Mouse (Mus musculus) adrenal gland, postnatal 14 days (tissue): ENCODE results near the gene Spsb4. TPM values are rescaled to one million over a fixed set of nuclear protein-coding genes. Genes with fewer than 3 reads are reported as not detected.

ENCODE experiments used
- DNase-seq: peaks from one replicate; pipeline ENCODE4 v3.0.0; 2021; ENCODE audit warnings: mixed read lengths
- total RNA-seq: library from RNA; stranded (reverse); gene quantifications from 2 replicates; pipeline ENCODE4 v1.2.3, GENCODE M21; 2021

The Spsb4 gene
- total RNA-seq, 1 experiment from 2014 or later, result 1.7 TPM

DNA sequence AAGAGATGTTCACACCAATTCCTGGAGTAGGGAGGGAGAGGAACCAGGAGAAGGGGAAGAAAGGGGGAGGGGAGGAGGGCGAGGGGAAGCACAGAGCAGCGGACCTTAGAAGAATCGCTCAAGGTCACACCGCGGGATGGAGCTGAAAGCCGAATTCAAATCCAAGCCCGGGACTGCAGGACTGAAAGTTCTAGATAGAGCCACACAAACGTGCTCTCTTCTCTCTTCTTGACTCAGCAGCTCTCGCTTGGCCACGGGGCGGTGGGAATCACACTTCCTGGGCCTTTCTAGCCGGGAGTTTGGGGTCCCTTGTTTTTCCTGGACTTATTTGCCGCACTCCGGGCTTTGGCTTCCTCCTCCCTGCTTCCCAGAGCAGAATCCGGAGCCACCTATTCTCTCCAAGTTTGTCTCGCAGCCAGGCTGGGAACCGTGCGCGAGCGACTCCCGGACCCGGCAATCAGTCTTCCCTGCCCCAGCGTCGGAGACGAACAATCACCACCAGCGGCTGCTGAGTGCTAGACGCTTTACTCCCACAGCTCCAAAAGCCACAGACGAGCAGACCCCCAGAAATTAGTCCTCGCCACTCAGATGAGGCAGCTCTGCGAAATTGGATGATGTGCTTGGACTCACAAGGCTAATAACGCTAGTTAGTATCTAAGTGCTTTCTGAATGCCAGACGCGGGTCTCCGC, 1.4 kb downstream of the Spsb4 start:
- DNase-seq, result peak; percentile 19

DNA sequence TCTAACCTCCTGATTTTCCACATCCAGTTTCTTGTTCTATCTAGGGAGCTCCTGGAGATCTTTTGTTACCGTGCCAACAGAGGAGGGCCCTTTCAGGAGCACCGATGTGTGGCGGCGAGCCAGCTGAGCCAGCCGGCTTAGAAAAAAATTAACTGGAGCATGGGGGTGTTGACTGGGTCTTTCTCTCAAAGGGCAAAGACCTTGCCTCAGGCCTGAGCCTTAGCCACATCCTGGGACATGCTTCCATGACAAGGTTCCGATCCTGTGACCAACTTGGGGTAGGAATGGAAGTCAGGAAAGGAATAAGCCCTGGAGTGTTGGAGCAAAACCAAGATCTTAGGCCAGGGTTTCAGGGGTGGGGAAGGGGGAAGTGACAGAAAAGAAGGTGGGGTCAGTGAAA, 2.9 kb downstream of the Spsb4 start:
- no peak for DNase-seq

DNA sequence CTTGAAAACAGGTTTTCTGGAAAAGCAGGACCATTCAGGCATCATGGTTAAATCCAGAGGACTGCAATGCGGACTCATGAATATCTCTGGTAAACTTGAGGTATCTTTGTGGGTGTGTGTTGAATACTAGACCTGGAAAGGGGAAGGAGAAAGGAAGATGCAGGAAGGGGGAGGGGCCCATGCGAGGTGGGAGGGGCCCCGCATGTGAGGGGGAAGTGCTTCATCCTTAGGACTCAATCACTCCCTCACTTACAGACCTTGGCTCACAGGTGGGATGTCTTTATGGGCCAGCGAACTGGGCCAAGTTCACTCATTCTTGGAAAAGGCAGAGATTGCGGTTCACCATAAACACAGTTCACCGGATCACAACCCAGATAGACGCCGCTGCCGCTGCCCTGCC, 4.9 kb downstream of the Spsb4 start:
- DNase-seq, result no peak

DNA sequence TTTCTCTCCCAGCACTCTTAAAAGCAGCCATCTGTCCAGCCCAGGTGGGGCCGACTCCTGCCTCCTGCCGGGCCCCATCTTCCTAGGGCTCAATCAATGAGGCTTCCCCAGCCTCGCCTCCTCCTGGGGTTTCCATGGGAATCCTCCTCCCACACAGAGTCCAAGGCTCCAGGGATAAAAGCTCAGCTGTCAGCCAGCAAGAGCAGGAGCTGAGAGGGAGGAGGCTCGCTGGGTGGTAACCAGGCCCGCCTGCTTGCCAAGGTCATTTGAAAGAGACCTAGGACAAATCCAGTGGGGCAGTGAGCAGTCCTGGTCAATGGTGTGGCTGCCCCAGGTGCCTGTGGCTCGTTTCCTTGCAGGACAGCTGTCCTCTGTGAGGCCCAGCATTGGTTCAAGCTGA, 5.5 kb downstream of the Spsb4 start:
- peak; percentile 46 for DNase-seq

DNA sequence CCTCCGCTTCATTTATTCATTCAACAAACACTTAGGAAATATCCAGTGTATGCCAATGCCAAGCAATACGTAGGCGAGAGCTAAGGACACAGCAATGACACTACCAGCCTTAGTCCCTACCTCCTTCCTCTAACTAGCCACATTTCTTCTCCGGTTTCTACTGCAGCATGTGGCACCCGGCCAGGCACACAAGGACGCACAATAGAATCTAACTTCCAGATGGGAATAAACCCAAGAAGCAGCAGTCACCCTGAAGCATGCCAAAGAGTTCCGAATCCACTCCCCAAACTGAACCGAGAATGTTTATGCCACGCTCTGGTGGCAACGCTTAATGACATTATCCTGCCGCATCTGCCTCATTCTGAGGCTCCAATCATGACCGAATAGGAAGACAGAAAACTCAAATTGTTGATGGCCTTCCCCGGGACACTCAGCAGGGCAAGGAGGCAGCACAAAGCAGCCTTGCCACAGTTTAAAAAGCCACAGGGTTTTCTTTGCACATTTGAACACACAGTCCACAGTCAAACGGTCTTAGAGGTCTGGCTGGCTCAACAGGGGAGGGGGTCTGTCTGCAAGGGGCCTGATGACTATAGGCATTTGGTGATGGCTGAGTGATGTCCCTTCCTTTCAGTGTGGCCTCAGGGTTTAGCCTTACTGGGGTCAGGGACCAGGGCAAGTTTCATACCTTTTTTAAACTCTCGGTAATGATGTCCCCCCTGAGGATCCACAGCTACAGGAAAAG, 7.0 kb downstream of the Spsb4 start:
- peak; percentile 53 for DNase-seq

DNA sequence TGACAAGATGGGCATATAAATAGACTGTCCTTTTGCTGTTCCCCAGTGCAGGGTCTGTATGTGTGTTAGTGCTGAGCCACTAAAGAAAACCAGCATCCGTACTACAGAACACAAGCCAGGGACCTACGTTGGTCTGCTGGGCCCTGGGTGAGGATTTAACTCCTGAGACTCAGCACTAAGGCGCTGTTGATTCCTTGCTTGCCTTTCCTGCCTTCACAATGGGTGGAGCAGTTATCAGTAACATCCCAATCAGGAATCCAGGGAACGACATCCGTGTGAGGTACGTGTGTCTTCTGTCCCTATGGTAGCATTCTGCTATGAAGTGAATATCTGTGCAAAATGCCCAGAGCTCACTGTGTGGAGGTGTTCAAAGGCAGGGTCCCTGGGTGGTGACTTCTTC, 8.2 kb downstream of the Spsb4 start:
- DNase-seq, result no peak

DNA sequence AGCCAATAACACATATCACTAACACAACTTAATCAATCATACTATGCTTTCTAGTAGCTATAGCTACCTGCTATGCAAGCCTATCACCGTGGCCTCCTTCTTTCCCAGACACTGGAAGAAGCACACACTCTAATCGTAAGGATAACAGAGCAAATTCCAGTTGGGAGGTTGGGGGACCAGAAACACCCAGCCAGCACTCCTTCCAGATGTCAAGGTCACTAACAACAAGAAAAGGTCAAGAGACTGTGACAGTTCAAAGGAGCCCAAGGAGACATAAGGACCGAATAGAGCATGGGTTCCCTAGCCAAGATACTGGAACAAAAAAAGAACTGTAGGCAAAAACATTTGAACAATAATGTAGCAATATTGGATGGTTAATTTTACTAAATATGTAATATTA, 13.9 kb downstream of the Spsb4 start:
- DNase-seq, result no peak

DNA sequence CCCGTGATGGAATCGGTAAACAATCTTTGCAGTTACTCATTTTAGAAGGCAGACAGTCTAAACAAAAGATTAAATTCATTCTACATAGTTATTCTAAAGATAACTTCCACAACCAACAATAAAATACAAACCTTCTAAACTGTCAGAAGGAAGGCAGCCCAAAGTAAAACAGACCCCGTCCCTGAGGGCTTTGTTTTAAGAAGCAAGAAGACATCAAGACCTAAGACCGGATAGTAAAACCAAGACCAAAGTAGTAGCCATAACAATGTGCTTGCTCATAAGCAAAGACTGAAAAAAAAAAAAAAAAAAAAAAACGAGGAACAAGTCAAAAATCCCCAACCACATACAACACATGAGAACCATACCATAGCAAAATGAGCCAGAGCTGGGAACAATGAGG, 15.5 kb downstream of the Spsb4 start:
- DNase-seq, result no peak

DNA sequence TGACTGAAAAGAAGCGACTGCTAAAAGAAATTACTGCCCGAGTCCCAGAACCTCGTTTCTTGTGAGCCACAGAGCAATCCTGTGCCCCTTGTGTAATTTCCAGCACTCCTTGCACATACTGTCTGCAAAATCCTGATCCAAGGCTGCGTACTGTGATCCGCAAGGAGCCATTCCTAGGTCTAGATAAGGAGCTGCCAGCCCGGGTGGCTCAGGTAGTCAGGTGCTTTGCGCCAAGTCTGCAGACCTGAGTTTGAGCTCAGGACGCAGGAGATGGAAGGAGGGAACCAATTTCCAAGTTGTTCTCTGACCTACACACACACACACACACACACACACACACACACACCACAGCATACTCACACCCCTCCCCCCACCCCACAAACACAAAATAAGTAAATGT, 16.0 kb downstream of the Spsb4 start:
- DNase-seq, result no peak

DNA sequence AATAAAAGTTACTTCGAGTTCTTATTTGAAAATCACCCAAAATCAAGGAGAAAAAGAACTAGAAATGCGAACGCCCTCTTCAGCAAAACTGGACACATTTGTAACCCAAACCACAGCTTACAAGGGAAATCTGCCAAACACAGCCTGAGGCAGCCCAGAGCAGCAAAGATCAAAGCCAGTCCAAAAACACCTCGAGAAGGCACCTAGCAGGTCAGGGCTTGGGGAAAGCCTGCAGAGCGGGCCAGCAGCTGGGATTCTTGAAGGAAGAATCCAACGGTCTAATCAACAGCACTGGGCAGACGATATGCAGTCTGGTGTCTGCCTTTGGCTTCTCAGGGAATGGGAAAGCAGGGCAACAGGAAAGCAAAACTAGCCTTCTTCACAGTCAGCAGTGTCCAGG, 16.6 kb downstream of the Spsb4 start:
- DNase-seq, result no peak

DNA sequence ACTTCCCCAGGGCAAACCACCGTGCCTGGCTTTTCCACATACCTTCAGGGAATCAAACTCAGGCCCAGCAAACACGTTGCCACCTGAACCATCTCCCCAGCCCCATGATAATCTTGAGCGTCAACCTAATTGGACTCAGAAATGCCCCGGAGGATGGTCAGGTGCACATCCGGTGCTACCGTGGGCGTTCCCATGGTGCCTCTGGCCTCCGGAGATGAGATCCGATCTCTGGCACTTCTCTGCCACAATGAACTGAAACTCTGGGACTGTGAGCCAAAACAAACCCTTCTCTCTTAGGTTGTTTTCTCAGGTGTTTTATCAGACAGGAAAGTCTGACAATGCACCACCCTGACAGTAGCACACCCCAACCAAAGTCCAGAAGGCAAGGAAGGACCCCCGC, 17.2 kb downstream of the Spsb4 start:
- no peak for DNase-seq

DNA sequence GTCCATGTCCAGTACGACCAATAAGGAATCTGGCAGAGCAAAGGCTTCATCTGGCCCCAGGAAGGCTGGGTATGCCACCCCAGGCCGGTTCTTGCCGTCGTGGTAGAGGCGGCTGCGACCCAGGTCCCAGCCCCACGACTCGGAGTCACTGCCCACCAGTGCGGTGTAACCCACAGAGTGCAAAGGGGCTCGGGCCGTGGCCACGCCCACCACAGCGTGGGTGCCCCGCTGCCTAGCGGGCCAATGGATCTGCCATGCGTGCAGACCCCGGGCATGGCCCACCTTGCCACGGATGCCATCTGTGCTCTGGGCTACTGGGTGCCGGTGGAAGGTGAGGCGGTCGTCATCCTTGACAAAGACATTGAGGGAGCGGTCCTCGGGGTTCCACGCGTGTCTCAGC, 22.9 kb downstream of the Spsb4 start:
- no peak for DNase-seq

DNA sequence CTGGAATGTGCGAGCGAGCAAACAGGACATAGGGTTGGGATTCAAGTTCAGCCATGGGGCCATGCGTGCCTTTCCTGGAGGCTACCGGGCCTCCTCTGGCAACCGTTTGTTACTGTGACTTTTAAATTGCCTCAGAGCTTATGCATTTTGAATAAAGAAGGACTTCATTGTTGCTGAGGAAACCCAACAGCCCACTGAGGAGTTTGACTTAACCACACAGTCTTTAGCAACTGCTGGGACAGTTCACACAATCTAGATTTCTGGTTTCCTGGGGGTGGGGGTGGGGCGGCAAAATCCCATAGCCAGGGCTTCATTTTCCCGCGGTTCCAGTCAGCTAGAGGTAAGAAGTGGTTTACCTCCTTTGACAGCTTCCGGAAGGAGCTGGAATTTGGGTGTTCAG, 23.9 kb downstream of the Spsb4 start:
- DNase-seq, result no peak

DNA sequence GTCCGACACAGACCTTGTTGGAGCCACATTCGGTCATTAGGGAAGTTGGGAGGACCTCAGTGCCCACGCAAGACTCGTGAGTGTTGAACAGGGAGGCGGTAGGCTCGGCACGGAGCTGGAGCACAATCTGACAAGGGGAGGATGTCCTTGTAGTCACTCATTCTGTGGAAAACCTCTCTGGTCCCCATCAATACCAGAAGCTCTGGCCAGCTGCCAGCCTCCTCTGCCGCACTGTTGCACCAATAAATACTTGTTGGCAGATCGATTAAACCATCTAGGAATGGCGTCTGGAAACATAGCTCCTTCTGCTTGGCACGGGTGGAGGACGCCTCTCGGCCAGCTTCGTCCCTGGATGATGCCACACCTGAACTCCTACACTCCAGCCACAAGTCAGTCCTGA, 27.5 kb downstream of the Spsb4 start:
- DNase-seq, result no peak

DNA sequence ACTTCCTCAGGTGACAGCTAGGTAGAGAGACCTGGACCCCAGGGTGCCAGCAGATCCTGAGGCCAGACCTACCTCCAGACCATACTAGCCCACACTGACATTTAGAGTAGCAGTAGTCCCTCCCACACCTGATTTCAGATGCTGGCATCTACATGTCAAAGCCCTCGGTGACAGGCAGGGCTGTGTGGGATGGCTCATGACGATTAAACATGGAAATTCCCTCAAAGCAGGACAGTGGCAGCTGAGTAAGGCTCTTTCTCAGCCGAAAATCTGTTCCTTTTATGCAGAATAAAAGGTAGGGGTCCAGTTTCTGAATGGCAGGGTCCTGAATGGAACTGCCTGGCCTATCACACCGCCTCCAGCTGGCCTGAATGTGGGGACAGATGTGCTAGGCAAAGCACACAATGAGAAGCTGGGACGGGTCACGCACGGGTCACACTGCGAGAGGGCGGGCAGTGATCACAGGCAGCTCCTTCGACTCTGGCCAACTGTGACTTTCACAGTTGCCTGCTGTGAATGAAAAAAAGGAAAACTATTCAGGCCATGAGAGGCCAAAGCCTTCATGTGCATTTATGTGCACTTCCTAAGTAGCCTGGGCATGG, 29.2 kb downstream of the Spsb4 start:
- no peak for DNase-seq

DNA sequence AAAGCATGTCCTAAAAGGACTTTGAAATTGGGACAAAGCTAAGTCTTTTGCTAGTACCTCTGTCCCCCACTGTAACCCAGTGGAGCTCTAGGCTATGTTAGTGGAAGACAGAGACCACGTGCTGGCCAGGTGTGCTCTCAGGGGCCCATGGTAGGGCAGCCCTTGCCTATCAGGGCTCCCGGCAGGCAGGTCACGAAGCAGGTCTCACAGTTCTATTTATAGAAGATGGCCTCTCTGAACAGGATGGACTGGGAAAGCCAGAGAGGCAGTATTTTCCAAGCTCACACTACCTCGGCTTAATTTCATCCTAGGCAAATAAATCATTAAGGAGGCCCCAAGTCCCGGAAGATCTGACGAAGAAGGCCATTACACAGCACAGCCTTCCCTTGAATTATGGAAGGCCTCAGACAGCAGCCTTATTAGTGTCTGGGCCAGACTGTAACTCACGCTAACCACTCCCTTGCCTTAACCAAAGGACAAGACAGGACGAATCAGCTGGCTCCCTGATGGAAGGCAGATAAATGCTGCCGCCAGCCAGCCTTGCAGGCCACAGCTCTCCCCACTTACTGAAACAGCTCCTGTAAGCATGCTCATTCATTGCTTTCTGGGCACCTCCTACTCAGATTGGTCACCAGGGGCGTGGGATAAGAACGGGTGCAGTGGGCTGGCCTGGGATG, 31.7 kb downstream of the Spsb4 start:
- DNase-seq, result peak; percentile 62

DNA sequence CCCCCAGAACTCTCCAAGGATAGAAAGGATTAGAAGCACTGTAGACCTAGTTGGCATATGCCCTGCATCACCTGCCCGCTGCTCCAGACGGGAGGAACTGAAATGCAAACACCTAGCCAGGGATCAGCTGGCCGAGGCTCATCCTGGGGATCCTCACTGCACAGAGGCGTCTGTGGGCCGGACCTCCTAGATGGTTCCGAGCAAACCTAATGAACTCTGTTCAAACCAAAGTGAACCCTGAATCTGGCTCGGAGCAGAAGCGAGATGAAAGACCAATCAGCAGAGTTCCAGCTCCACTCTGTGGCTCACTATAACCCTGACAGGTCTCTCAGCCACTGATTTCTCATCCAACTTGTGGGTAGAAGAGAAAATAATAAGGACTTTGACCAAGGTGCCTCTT, 34.6 kb downstream of the Spsb4 start:
- no peak for DNase-seq

DNA sequence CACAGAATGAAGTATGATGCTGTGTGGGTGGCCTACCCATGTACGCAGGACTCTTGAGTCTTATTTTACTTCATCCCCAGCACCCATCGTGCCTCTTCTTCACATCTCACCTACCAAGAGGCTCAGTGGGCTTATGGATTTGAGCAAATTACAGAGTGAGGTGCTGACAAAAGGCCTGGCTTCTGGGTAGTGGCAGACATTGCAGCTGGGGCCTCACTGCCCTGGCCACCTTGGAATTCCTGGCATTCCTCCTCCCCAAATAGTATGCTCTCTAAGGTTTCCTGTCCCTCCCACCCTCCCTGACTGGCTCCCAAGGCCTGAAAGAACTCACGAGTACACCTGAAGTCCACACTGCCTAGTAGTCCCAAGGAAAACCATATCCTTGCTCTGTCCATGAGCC, 35.7 kb downstream of the Spsb4 start:
- DNase-seq, result no peak

DNA sequence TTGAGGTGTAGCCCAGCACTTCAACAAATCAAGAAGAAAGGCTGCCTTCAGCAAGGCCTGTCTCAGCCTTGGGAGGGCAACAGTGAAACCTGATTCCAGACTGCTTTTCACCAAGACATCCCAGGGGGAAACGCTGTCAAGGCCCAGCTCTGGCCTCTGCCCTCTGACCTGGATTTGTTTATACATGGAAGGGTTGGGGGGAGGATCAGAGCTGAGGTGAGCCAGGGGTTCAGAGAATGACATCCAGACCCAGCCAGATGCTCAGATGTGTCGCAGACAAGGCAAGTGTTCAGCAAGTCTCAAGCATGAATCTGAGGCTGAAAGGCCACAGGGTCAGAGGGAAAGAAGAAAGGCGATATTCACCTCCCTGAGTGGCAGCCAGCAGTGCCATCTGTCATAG, 36.3 kb downstream of the Spsb4 start:
- no peak for DNase-seq

DNA sequence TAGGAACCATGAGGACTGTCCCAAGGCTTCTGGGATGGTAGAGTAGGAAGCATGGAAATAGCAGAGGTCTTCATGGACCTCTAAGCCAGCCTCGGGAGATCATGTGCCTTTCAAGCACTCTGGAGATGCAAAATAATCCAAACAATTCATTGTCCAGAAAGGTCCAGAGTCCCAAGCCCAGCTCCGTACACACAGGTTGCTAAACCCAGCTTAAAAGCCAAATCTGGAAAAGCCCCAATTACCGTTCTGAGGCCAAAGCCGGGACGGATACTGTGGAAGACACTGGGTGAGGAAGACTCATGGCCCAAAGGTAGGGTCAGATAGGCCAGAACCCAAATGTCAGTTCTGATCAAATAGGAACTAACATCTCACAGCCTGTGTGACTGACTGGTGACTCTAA, 36.8 kb downstream of the Spsb4 start:
- no peak for DNase-seq

DNA sequence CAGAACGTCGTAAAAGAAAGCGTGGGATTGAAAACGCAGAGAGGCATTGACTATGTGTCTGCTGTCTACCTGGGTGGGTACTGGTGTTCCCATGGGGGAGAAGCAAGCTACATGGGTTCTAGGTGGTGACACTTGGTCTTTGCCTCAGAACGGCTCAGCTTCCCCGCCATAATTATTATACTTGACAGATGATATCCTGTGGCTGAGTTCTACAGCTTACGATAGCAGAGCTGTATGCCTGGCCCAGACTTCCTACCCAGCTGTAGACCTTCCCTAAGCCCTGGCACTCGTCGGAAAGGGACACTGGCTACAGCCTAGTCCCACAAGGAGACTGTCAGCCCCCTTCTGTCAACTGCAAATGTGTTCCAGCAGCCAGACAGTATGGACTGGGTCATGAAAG, 37.5 kb downstream of the Spsb4 start:
- no peak for DNase-seq

DNA sequence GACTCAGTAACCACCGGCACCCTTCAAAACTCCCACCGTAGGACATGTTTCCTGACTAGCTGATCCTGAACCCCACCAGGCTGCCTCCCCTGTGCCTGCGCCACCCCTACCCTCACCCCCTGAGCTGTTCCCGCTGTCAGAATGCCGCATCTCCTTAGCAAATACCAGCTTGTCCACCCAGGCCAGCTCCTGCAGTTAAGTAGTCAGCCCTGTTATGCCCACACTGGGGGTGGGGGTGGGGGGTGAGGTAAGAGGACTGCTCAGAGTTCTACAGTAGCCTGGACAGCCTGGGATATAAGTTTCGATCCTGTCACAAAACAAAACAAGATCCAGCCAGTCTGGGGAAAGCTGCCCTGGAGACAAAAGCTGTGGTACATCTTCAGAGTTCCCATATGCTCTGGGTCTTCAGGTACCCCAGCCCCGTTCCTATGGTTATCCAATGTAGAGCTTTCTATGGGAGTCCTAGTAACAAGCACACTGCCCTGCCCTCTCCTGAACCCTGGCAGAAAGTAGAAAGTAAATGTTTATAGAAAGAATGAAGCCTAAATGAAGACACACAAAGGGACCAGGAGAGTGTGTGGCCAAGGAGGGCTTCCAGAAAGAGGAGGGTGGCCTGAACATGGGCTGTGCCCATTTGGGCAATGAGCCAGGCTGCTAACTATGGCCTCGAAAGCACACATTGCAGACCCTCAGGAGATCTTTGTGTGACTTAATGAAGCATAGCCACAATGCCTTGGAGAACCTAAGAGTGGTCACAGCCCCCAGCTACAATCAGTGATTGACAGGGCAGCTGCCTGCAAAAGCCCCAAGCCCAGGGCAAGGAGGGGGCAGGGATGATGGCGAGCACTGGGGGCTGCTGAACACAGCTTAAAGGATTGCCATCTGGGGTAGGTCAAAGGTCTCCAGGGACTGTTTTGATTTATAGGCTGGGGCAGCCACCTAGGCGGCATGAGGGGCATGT, 38.3 kb downstream of the Spsb4 start:
- DNase-seq, result no peak
